Mouse (Mus musculus) heart, embryonic 13.5 days (tissue): ENCODE results near the gene Brca1. TPM values are rescaled to one million over a fixed set of nuclear protein-coding genes. Genes with fewer than 3 reads are reported as not detected.
"Not testable (repeated sequence)": the region's sequence is repeated elsewhere in the genome, so short reads cannot be mapped to it uniquely, and the experiment has no call there.

Source experiments
- ATAC-seq: fragments of 200-750 bp; cut with Nextera tagmentation; 2 replicates; pipeline ENCODE4 v1.8.0; 2017; ENCODE audit warnings: moderate TSS enrichment; ENCODE audit not compliant: insufficient number of reproducible peaks, low FRiP score, low TSS enrichment; ENCODE audit errors: extremely low read depth
- H3K27ac ChIP-seq: fragments of 300-500 bp; sonication (generic); replicated peaks from 2 replicates; pipeline ENCODE4 v1.5.1; 2015; ENCODE audit warnings: moderate library complexity, mild to moderate bottlenecking, inconsistent platforms
- H3K27me3 ChIP-seq: fragments of 300-500 bp; sonication (generic); replicated peaks from 2 replicates; pipeline ENCODE4 v1.6.1; 2015; ENCODE audit warnings: mild to moderate bottlenecking, inconsistent platforms
- H3K36me3 ChIP-seq: fragments of 300-500 bp; sonication (generic); 2 replicates; pipeline ENCODE4 v1.6.1; 2015; ENCODE audit warnings: mild to moderate bottlenecking, inconsistent platforms
- H3K4me1 ChIP-seq: fragments of 300-500 bp; sonication (generic); 2 replicates; pipeline ENCODE4 v1.6.1; 2015; ENCODE audit warnings: inconsistent platforms
- H3K4me2 ChIP-seq: fragments of 300-500 bp; sonication (generic); 2 replicates; pipeline ENCODE4 v1.6.1; 2015; ENCODE audit warnings: inconsistent platforms, mild to moderate bottlenecking, moderate library complexity
- H3K4me3 ChIP-seq: fragments of 300-500 bp; sonication (generic); 2 replicates; pipeline ENCODE4 v1.5.1; 2015; ENCODE audit warnings: moderate library complexity, mild to moderate bottlenecking, inconsistent platforms
- H3K9ac ChIP-seq: fragments of 300-500 bp; sonication (generic); 2 replicates; pipeline ENCODE4 v1.6.1; 2015; ENCODE audit warnings: inconsistent platforms, mild to moderate bottlenecking, moderate library complexity
- H3K9me3 ChIP-seq: fragments of 300-500 bp; sonication (generic); 2 replicates; pipeline ENCODE4 v1.6.1; 2016; ENCODE audit warnings: inconsistent platforms
- WGBS: fragments of 180-500 bp; shearing (Covaris S2); methylation state at CpG from one replicate; pipeline ENCODE4 v1.1.7; 2015; ENCODE audit warnings: mixed read lengths; 5-methylcytosine and 5-hydroxymethylcytosine counted together
- polyA plus RNA-seq: library from polyadenylated mRNA; unstranded; fragments of >200 nt; fragmentation: Nextera tagmentation; extraction: Ambion mirVana; gene quantifications from 2 replicates; pipeline ENCODE4 v1.2.1, GENCODE M21; 2015

Gene Brca1
- polyA plus RNA-seq, 1 experiment from 2014 or later: 5.5 TPM

- Histone ChIP-seq H3K9ac (no peak overlapping the region), H3K4me1 (peaks cover 52% of the 10 kb centered on the region), H3K9me3 (no peaks in the 10 kb centered on the region), H3K36me3 (peaks cover 19% of the 10 kb centered on the region), H3K4me2 (no peak overlapping the region), H3K27ac (no peak overlapping the region), H3K27me3 (no peaks in the 10 kb centered on the region), H3K4me3 (no peak overlapping the region)
- whole genome bisulfite sequencing: 41% methylated on average over 3 of the region's 3 CpGs
- no peak for ATAC-seq
These were observed 68.0 kb downstream of the Brca1 start for GRCm38 (mm10) chr11:101483804-101484203.

DNA sequence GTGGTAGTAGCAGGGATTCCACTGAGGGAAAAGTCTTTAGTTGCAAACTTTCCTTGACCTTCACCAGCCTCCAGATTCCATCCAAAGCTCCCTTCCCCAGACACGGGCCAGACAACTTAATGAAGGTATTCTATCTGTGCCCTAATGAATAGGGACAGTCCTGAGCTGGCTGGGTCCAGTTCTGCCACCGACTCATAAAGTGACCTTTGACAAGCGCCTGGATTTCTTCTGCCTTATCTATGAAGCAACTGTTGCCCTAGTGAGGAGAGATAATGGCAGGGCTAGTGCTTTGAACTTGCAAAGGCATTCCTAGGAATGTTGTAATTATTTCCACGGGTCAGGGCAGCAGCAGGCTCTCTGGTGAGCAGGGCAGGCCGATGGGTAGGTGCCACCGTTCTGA is 70.8 kb downstream of the Brca1 start:
- no peaks in the 10 kb centered on the region for H3K36me3 ChIP-seq
- ATAC-seq: no peak
- H3K9me3 ChIP-seq: no peaks in the 10 kb centered on the region
- peak overlapping the region; percentile 81 for H3K27ac ChIP-seq
- H3K9ac ChIP-seq: no peak overlapping the region
- no peaks in the 10 kb centered on the region for H3K27me3 ChIP-seq
- H3K4me3 ChIP-seq: no peak overlapping the region
- H3K4me1 ChIP-seq: peaks cover 47% of the 10 kb centered on the region
- WGBS: 5% methylated on average over 6 of the region's 6 CpGs
- peak overlapping the region; percentile 24 for H3K4me2 ChIP-seq

DNA sequence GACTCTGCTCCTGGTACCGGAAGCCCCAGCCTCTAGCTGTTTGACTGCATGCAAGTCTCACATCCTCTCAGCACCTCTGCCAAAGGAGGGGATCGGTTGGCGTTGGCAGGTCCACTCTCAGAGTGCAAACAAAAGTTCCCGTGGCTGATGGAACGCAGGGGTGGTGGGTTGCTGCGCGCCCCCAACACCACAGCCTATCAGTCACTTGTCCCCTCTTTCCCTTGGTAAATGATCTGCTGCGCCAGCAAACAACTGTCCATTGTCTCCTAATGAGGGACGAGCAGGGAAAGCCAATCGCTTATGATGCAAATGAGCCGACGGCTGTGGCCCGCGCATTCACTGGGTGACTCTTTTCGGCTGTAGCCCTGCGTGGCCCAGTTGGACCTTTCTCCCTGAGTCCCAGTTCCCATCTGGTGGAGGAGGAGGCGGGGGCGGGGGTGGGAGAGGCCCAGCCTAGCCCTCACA is 72.6 kb downstream of the Brca1 start:
- Histone ChIP-seq H3K4me2 (peak overlapping the region; percentile 59), H3K4me3 (peak overlapping the region; percentile 18), H3K27ac (no peak overlapping the region; the same call in 1 of the 2 replicates), H3K9ac (peak overlapping the region; percentile 65), H3K27me3 (no peaks in the 10 kb centered on the region), H3K36me3 (no peaks in the 10 kb centered on the region), H3K9me3 (no peaks in the 10 kb centered on the region), H3K4me1 (peaks cover 36% of the 10 kb centered on the region)
- no peak for ATAC-seq
- WGBS: 8% methylated on average over 18 of the region's 18 CpGs

DNA sequence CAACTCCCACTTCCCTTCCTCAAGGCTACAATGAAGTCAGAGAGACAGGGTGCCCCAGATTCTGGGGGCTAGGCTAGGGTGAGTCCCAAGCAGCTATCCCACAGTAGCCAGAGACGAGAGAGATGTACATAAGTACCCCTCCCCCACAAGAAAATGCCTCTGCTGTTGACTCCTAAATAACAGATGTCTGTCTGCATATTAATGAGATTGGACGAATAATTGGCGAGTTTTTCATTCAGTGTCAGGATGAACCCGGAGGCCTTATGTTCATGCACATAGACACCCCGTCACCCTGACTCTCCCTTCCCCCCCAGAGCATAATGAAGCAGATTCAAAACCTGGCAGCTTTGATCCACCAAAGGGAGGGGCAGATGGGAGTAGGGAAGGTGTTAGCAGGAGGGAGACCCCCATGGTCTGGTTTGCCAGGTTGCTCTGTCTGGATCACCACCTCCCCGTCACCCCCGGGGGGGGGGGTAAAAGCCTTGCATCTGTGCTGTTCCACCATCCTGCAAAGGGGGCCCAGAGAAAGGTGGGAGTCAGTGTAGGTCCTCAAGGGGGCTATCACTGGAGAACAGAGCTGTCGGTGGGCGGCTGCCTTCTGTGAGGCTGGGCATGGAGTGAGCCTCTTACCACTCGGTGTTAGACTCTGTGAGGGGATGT is 74.1 kb downstream of the Brca1 start:
- no peak overlapping the region for H3K4me2 ChIP-seq
- H3K4me1 ChIP-seq: peaks cover 41% of the 10 kb centered on the region
- no peaks in the 10 kb centered on the region for H3K36me3 ChIP-seq
- H3K9me3 ChIP-seq: no peaks in the 10 kb centered on the region
- WGBS: 63% methylated on average over 10 of the region's 10 CpGs
- H3K9ac ChIP-seq: no peak overlapping the region
- no peak overlapping the region for H3K27ac ChIP-seq
- no peak for ATAC-seq
- H3K27me3 ChIP-seq: no peaks in the 10 kb centered on the region
- H3K4me3 ChIP-seq: no peak overlapping the region

- Histone ChIP-seq H3K4me2 (no peak overlapping the region), H3K9me3 (no peaks in the 10 kb centered on the region), H3K9ac (no peak overlapping the region), H3K4me3 (no peak overlapping the region), H3K36me3 (no peaks in the 10 kb centered on the region), H3K27ac (no peak overlapping the region), H3K4me1 (peaks cover 46% of the 10 kb centered on the region), H3K27me3 (no peaks in the 10 kb centered on the region)
- ATAC-seq: no peak
- WGBS: 51% methylated on average over 4 of the region's 4 CpGs
These were observed 74.6 kb downstream of the Brca1 start for GRCm38 (mm10) chr11:101477194-101477551.

DNA sequence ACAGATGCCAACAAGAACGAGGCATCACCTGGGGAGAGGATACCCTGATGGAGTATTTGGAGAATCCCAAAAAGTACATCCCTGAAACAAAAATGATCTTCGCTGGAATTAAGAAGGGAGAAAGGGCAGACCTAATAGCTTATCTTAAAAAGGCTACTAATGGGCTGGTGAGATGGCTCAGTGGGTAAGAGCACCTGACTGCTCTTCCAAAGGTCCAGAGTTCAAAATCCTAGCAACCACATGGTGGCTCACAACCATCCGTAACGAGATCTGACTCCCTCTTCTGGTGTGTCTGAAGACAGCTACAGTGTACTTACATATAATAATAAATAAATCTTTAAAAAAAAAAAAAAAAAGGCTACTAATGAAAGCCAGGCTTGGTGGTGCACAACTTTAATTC is 75.4 kb downstream of the Brca1 start:
- H3K9me3 ChIP-seq, ATAC-seq, H3K27ac ChIP-seq, H3K27me3 ChIP-seq, H3K4me3 ChIP-seq, H3K4me2 ChIP-seq, H3K36me3 ChIP-seq, H3K9ac ChIP-seq: not testable (repeated sequence)
- peaks cover 47% of the 10 kb centered on the region for H3K4me1 ChIP-seq
- 83% methylated on average over 4 of the region's 4 CpGs for WGBS

- Histone ChIP-seq H3K4me2 (no peak overlapping the region), H3K9ac (no peak overlapping the region), H3K4me1 (peaks cover 33% of the 10 kb centered on the region), H3K4me3 (no peak overlapping the region), H3K27me3 (no peaks in the 10 kb centered on the region), H3K27ac (no peak overlapping the region), H3K9me3 (no peaks in the 10 kb centered on the region), H3K36me3 (0 out of 2 replicates have a peak, but pooled peaks cover 6% of the 10 kb centered on the region)
- 56% methylated on average over 5 of the region's 5 CpGs for WGBS
- no peak for ATAC-seq
These were observed 77.5 kb downstream of the Brca1 start for GRCm38 (mm10) chr11:101474298-101474697.

DNA sequence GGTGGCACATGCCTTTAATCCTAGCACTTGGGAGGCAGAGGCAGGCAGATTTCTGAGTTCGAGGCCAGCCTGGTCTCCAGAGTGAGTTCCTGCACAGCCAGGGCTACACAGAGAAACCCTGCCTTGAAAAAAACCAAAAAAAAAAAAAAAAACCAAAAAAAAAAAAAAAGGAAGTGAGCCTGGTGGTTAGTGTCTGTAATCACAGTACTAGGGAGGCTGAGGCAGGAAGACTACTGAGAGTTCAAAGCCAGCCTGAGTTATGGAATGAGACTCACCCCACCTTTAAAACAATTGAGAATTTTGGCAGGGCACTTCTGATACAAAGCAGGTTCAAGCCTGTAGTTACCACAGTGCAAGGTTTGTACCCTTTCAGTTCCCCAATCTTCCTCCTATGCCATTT is 78.1 kb downstream of the Brca1 start:
- peaks cover 33% of the 10 kb centered on the region for H3K4me1 ChIP-seq
- H3K9ac ChIP-seq, H3K27ac ChIP-seq, ATAC-seq, H3K36me3 ChIP-seq, H3K9me3 ChIP-seq, H3K4me2 ChIP-seq, H3K27me3 ChIP-seq, H3K4me3 ChIP-seq: not testable (repeated sequence)
- WGBS: 72% methylated on average over 1 of the region's 1 CpGs

DNA sequence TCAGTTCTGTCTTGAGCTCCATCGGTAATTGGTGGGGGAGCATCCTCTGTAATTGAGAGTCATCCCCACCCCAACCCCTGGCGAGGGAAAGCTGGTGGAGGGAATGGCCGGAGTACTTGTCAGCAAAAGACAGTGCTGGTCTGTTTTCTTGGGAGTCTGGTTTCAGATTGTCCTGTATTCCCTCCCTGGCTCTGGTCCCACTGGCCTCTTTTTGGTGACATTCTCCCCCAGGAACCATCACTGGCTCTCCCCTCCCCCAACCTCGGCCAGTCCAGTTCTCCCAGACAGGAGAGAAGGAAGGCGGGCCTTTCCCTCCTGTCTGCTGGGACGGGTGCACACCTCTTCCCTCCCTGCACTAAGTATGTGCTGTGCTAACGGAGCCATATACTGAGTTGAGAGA is 79.4 kb downstream of the Brca1 start:
- Histone ChIP-seq H3K4me1 (peaks cover 39% of the 10 kb centered on the region), H3K4me2 (no peak overlapping the region), H3K27ac (no peak overlapping the region), H3K27me3 (no peaks in the 10 kb centered on the region), H3K36me3 (0 out of 2 replicates have a peak, but pooled peaks cover 6% of the 10 kb centered on the region), H3K9ac (no peak overlapping the region), H3K9me3 (no peaks in the 10 kb centered on the region), H3K4me3 (no peak overlapping the region)
- no peak for ATAC-seq
- 45% methylated on average over 7 of the region's 7 CpGs for WGBS

DNA sequence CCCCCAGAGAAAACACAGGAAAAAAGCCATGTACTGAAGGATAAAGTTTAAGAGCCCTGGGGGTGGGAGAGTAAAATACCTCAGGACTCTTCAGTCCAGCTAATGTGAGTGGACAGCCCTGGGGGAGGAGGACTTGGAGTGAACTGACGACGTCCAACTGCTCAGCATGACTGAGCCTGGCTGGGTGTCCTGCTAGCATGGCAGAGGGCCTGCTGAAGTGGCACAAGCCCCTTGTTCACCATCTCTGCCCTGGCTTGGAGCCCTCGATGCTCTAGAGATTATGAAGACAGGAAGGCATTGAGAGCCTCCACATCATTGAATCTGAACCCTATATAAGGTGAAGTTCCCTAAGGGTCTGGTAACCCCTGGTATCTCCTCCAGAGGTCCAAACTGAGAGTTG is 79.8 kb downstream of the Brca1 start:
- 0 out of 2 replicates have a peak overlapping the region, but pooled peaks have one; percentile 19 for H3K9ac ChIP-seq
- ATAC-seq: no peak
- no peaks in the 10 kb centered on the region for H3K9me3 ChIP-seq
- H3K4me1 ChIP-seq: peaks cover 43% of the 10 kb centered on the region
- H3K36me3 ChIP-seq: 0 out of 2 replicates have a peak, but pooled peaks cover 6% of the 10 kb centered on the region
- H3K4me3 ChIP-seq: no peak overlapping the region
- no peak overlapping the region for H3K4me2 ChIP-seq
- H3K27me3 ChIP-seq: no peaks in the 10 kb centered on the region
- no peak overlapping the region for H3K27ac ChIP-seq
- 46% methylated on average over 3 of the region's 3 CpGs for WGBS

DNA sequence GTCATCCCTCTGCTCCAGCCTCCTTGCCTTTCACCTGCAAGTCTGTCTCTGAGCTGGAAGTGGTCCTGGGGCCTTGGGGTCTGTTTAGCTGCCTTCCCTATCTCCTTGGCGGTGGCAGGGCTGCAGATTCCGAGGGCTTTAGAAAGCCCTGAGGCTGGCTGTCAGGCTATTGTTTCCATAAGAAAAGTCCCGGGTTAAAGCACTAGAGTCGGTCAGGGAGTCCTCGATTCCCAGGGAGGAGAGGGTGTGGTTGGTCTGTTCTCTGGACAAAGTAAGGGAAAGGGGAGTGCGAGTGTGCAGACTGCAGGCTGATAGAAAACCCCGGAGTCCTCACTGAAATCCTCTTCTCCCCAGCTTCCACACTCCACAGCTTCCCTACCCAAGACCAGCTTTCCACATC is 81.5 kb downstream of the Brca1 start:
- Histone ChIP-seq H3K9me3 (no peaks in the 10 kb centered on the region), H3K4me3 (no peak overlapping the region), H3K36me3 (0 out of 2 replicates have a peak, but pooled peaks cover 6% of the 10 kb centered on the region), H3K27me3 (no peaks in the 10 kb centered on the region), H3K9ac (no peak overlapping the region), H3K4me2 (no peak overlapping the region), H3K27ac (no peak overlapping the region), H3K4me1 (peaks cover 51% of the 10 kb centered on the region)
- no peak for ATAC-seq
- WGBS: 28% methylated on average over 7 of the region's 7 CpGs

DNA sequence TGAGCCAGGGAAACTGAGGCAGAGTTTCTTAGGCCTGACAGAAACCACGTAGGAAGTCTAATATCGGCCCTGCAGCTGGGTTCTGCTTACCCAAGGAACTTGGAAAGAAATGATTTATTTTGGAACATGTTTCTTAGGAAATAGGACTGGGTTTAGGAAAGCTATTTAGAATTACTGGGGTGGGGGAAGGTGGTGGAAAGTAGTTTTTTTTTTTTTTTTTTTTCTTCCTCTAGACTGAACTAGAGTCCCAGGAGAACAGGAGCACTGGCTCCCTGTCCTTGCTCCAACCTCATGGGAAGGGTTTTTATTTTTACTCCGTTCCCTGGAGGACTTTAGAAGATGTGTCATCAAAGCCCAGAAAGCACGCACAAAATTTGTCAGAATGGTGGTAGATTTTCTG is 82.6 kb downstream of the Brca1 start:
- H3K36me3 ChIP-seq: 0 out of 2 replicates have a peak, but pooled peaks cover 6% of the 10 kb centered on the region
- WGBS: 51% methylated on average over 4 of the region's 4 CpGs
- H3K4me3 ChIP-seq: peak overlapping the region; percentile 77
- no peaks in the 10 kb centered on the region for H3K27me3 ChIP-seq
- no peaks in the 10 kb centered on the region for H3K9me3 ChIP-seq
- peak overlapping the region; percentile 82 for H3K4me2 ChIP-seq
- peaks cover 59% of the 10 kb centered on the region for H3K4me1 ChIP-seq
- H3K27ac ChIP-seq: no peak overlapping the region
- no peak for ATAC-seq
- H3K9ac ChIP-seq: peak overlapping the region; percentile 86
